Mouse (Mus musculus) stomach, postnatal 0 days (tissue): ENCODE results near the gene Xrcc4. TPM values are rescaled to one million over a fixed set of nuclear protein-coding genes. Genes with fewer than 3 reads are reported as not detected.

ENCODE experiments used
- ATAC-seq: fragments of 200-750 bp; cut with Nextera tagmentation; 2 replicates; pipeline ENCODE4 v1.8.0; 2017; ENCODE audit not compliant: low FRiP score, low TSS enrichment
- DNase-seq: peaks from one replicate; pipeline ENCODE4 v3.0.0-alpha.2; 2016; ENCODE audit warnings: low spot score
- H3K27ac ChIP-seq: fragments of 300-500 bp; sonication (generic); replicated peaks from 2 replicates; pipeline ENCODE4 v1.5.1; 2014; ENCODE audit warnings: mild to moderate bottlenecking, control low read depth
- H3K27me3 ChIP-seq: fragments of 300-500 bp; sonication (generic); 2 replicates; pipeline ENCODE4 v1.6.1; 2014; ENCODE audit warnings: low read length; ENCODE audit not compliant: control insufficient read depth, insufficient read depth
- H3K36me3 ChIP-seq: fragments of 300-500 bp; sonication (generic); 2 replicates; pipeline ENCODE4 v1.6.1; 2014; ENCODE audit warnings: low read length, mixed read lengths; ENCODE audit not compliant: control insufficient read depth, insufficient read depth
- H3K4me1 ChIP-seq: fragments of 300-500 bp; sonication (generic); replicated peaks from 2 replicates; pipeline ENCODE4 v1.6.1; 2014; ENCODE audit warnings: antibody characterized with exemption; ENCODE audit not compliant: control insufficient read depth, insufficient read depth
- H3K4me2 ChIP-seq: fragments of 300-500 bp; sonication (generic); replicated peaks from 2 replicates; pipeline ENCODE4 v1.6.1; 2014; ENCODE audit warnings: low read depth, mild to moderate bottlenecking, control low read depth, moderate library complexity
- H3K4me3 ChIP-seq: fragments of 300-500 bp; sonication (generic); 2 replicates; pipeline ENCODE4 v1.5.1; 2014; ENCODE audit warnings: low read depth, low read length, control low read depth
- H3K9ac ChIP-seq: fragments of 300-500 bp; sonication (generic); 2 replicates; pipeline ENCODE4 v1.6.1; 2014; ENCODE audit warnings: mild to moderate bottlenecking, low read length, control low read depth, mixed read lengths
- H3K9me3 ChIP-seq: fragments of 300-500 bp; sonication (generic); 2 replicates; pipeline ENCODE4 v1.6.1; 2016; ENCODE audit warnings: low read length; ENCODE audit not compliant: control insufficient read depth
- CTCF ChIP-seq: IDR thresholded peaks from 2 replicates; pipeline ENCODE4 v1.5.1; 2016; ENCODE audit warnings: antibody characterized with exemption, low read depth, mild to moderate bottlenecking, moderate library complexity
- EP300 ChIP-seq: optimal IDR thresholded peaks from 2 replicates; pipeline ENCODE3; 2016; ENCODE audit warnings: antibody characterized with exemption
- WGBS: fragments of 180-500 bp; shearing (Covaris S2); extraction: QIAGEN DNeasy Blood & Tissue Kit; methylation state at CpG from one replicate; pipeline ENCODE4 v1.1.7; 2014; 5-methylcytosine and 5-hydroxymethylcytosine counted together
- polyA plus RNA-seq: library from polyadenylated mRNA; unstranded; fragments of >200 nt; fragmentation: Nextera tagmentation; extraction: Ambion mirVana; gene quantifications from 2 replicates; pipeline ENCODE4 v1.2.1, GENCODE M21; 2015

The Xrcc4 gene
- polyA plus RNA-seq, 1 experiment from 2014 or later, result 11.0 TPM

- no peaks in the 10 kb centered on the region for H3K36me3 ChIP-seq
- H3K4me2 ChIP-seq, result no peak overlapping the region
- no peak for DNase-seq
- ATAC-seq, result no peak
- no peak overlapping the region for H3K27ac ChIP-seq
- no peak overlapping the region for H3K9ac ChIP-seq
- H3K4me1 ChIP-seq, result no peaks in the 10 kb centered on the region
- TF ChIP-seq CTCF (no peak), EP300 (no peak)
- 90% methylated on average over 4 of the region's 4 CpGs for WGBS
- H3K9me3 ChIP-seq, result no peaks in the 10 kb centered on the region
- H3K27me3 ChIP-seq, result no peaks in the 10 kb centered on the region
- no peak overlapping the region for H3K4me3 ChIP-seq
Measured at GRCm38 (mm10) chr13:89892140-89892539, 197.3 kb downstream of the Xrcc4 start.

GRCm38 (mm10) chr13:89890159-89890558, 199.2 kb downstream of the Xrcc4 start:
- no peaks in the 10 kb centered on the region for H3K9me3 ChIP-seq
- no peak overlapping the region for H3K27ac ChIP-seq
- no peak for TF ChIP-seq EP300
- no peak for TF ChIP-seq CTCF
- DNase-seq, result no peak
- H3K4me3 ChIP-seq, result no peak overlapping the region
- H3K27me3 ChIP-seq, result no peaks in the 10 kb centered on the region
- no peaks in the 10 kb centered on the region for H3K36me3 ChIP-seq
- WGBS, result 90% methylated on average over 1 of the region's 1 CpGs
- H3K9ac ChIP-seq, result no peak overlapping the region
- no peak overlapping the region for H3K4me2 ChIP-seq
- H3K4me1 ChIP-seq, result no peaks in the 10 kb centered on the region
- no peak for ATAC-seq

- ATAC-seq (no peak), DNase-seq (no peak)
- TF ChIP-seq CTCF (no peak), EP300 (no peak)
- H3K9ac ChIP-seq, result no peak overlapping the region
- H3K4me2 ChIP-seq, result no peak overlapping the region
- H3K4me3 ChIP-seq, result no peak overlapping the region
- no peaks in the 10 kb centered on the region for H3K36me3 ChIP-seq
- H3K27ac ChIP-seq, result no peak overlapping the region
- H3K4me1 ChIP-seq, result no peaks in the 10 kb centered on the region
- no peaks in the 10 kb centered on the region for H3K9me3 ChIP-seq
- WGBS, result 56% methylated on average over 5 of the region's 5 CpGs
- no peaks in the 10 kb centered on the region for H3K27me3 ChIP-seq
Measured at GRCm38 (mm10) chr13:89889074-89889473, 200.3 kb downstream of the Xrcc4 start.

GRCm38 (mm10) chr13:89883523-89883922, 205.9 kb downstream of the Xrcc4 start:
- H3K27me3 ChIP-seq, result no peaks in the 10 kb centered on the region
- no peaks in the 10 kb centered on the region for H3K9me3 ChIP-seq
- no peak overlapping the region for H3K4me3 ChIP-seq
- no peak overlapping the region for H3K27ac ChIP-seq
- TF ChIP-seq CTCF (no peak), EP300 (no peak)
- no peak overlapping the region for H3K4me2 ChIP-seq
- no peak for DNase-seq
- no peak overlapping the region for H3K9ac ChIP-seq
- H3K36me3 ChIP-seq, result no peaks in the 10 kb centered on the region
- no peak for ATAC-seq
- no peaks in the 10 kb centered on the region for H3K4me1 ChIP-seq
- WGBS, result 93% methylated on average over 1 of the region's 1 CpGs

GRCm38 (mm10) chr13:89881281-89881680, 208.1 kb downstream of the Xrcc4 start:
- Histone ChIP-seq H3K27me3 (no peaks in the 10 kb centered on the region), H3K9me3 (no peaks in the 10 kb centered on the region), H3K27ac (no peak overlapping the region), H3K4me1 (no peaks in the 10 kb centered on the region), H3K9ac (no peak overlapping the region), H3K4me2 (no peak overlapping the region), H3K4me3 (no peak overlapping the region), H3K36me3 (no peaks in the 10 kb centered on the region)
- ATAC-seq (no peak), DNase-seq (no peak)
- WGBS, result 65% methylated on average over 2 of the region's 2 CpGs
- TF ChIP-seq CTCF (no peak), EP300 (no peak)

GRCm38 (mm10) chr13:89878832-89879468, 210.5 kb downstream of the Xrcc4 start:
- Histone ChIP-seq H3K4me2 (no peak overlapping the region), H3K9me3 (no peaks in the 10 kb centered on the region), H3K4me3 (no peak overlapping the region), H3K27ac (no peak overlapping the region), H3K27me3 (no peaks in the 10 kb centered on the region), H3K9ac (no peak overlapping the region), H3K4me1 (no peaks in the 10 kb centered on the region), H3K36me3 (no peaks in the 10 kb centered on the region)
- TF ChIP-seq CTCF (no peak), EP300 (no peak)
- WGBS, result 89% methylated on average over 10 of the region's 10 CpGs
- DNase-seq (no peak), ATAC-seq (no peak)
